Mouse (Mus musculus) erythroblast, embryonic 14.5 days (primary cell): Measurements from ENCODE around the gene Mgat3.

Source experiments
- GATA1 ChIP-seq: IDR thresholded peaks from 2 replicates; pipeline ENCODE4 v1.6.1; 2012; ENCODE audit warnings: low read length, inconsistent platforms, mixed read lengths
- TAL1 ChIP-seq: IDR thresholded peaks from 3 replicates; pipeline ENCODE4 v1.6.1; 2012; ENCODE audit warnings: low read length, inconsistent platforms, mixed read lengths

DNA sequence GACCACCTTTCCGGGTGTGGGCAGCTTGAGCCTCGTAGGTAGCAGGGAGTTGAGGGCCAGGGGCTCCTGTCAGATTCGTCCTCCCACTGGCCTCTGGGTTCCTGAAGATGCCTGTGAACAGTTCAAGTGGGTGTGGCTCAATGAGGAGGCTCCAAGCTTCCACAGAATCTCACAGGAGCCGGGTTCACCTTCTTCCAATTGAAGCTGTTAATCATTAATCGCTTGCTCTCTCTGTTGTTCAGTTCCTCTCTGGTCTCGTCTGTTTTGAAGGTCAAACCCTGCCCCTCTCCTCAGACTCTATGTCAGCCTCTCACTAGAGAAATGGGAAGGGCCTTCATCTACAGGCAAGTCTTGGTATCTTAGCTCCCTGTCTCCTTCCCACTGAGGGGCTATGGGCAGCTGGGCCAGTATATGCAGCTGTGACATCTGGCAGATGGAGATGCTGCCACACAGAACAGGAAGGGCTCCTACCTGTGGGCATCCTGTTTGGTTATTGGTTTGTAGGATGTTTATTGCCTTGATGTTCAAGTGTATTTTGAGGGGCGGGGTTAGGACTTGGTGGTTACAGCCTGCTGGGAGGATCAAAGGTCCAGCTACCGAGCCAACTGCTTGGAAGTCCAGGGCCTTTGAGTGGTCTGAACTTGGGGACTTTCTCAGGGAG is 18.2 kb downstream of the Mgat3 start:
- TF ChIP-seq GATA1, result no peak
- no peak for TF ChIP-seq TAL1
